Mouse (Mus musculus): Measurements from ENCODE around the gene Scand1. TPM values are rescaled to one million over a fixed set of nuclear protein-coding genes. Genes with fewer than 3 reads are reported as not detected.

Gene Scand1
- polyA plus RNA-seq (2015; fragmentation: Nextera tagmentation; extraction: Ambion mirVana): 119 TPM in 2 replicates

DNA sequence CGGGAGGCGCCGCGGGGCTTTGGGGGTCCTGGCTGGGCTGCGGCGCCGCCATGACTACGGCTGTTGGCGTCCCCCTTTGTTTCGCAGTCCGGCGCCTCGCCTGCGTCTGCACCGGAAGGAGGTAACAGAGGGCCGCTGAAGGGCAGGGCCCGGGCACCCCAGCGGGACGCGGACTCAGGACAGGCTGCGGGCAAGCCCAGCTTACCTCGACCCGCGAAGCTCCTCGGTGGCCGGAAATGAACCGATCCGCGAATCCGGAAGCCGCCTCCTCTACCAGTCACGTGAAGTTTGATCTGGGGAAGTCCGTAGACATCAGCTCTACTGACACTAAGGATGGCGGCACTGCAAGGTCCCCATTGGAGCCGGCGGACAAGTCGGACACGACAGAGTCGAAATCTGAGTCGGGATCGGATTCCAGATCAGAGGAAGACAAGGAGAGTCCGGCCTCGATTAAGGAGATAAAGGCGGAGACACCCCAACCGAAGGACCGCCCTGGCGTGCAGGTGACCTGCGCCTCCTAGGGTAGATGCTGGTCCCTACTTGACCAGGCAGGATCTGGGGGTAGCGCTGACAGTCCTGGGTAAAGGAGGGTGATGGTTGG is at the start of gene Scand1, which contains the start of gene Cnbd2:
TSS of gene Scand1 (minus strand) at position 408 of the 601 bp plus-strand sequence.
TSS of gene Cnbd2 (plus strand) at position 3 of the 601 bp plus-strand sequence.
- H3K9ac ChIP-seq (replicated peaks; ENCODE audit: low read depth): peak within 1 kb of the TSS; percentile 87
- H3K4me3 ChIP-seq (ENCODE audit: low read depth, low read length): peak within 1 kb of the TSS; percentile 91
- TF ChIP-seq CTCF (IDR thresholded peaks at IDR 0.05) (peak; percentile 59), EP300 (IDR thresholded peaks at IDR 0.05) (no peak)
- ATAC-seq (peak; percentile 94), DNase-seq (ENCODE audit: low spot score) (peak; percentile 92)
- H3K4me1 ChIP-seq (ENCODE audit: insufficient read depth, low read depth, low read length): 0 out of 2 replicates have a peak, but pooled peaks cover 3% of the 10 kb centered on the region
- H3K9me3 ChIP-seq (ENCODE audit: low read length): no peaks in the 10 kb centered on the region
- H3K27ac ChIP-seq (ENCODE audit: low read length): peak within 1 kb of the TSS; percentile 99
- WGBS: 2% methylated on average over 48 of the region's 49 CpGs
- H3K36me3 ChIP-seq (ENCODE audit: insufficient read depth, low read length): no peaks in the 10 kb centered on the region
- no peaks in the 10 kb centered on the region for H3K27me3 ChIP-seq (replicated peaks; ENCODE audit: insufficient read depth, low read length)
- H3K4me2 ChIP-seq (replicated peaks; ENCODE audit: low read depth, low read length): peak within 1 kb of the TSS; percentile 76

DNA sequence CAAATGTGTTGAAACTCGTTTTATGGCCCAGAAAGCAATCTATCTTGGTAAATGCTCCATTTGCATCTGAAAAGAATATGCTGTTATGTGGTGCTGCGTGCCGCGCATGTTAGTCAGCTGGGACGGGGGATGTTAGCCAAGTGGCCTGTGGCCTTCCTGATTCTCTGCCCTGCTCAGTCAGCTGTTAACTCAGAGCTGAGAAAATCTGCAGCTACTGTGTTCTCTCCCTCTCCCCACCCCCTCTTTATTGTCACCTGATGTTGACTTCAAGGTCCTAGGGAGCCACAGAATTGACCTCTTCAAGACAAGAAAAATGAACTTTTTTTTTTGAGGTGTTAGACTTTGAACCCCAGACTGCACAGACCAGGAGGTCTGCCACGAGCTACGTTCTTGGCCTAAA is 43.5 kb upstream of the Scand1 start:
- ATAC-seq (no peak), DNase-seq (ENCODE audit: low spot score) (peak; percentile 40)
- TF ChIP-seq EP300 (IDR thresholded peaks at IDR 0.05): no peak
- TF ChIP-seq CTCF (IDR thresholded peaks at IDR 0.05): no peak
- Histone ChIP-seq H3K9ac (replicated peaks; ENCODE audit: low read depth) (no peak overlapping the region), H3K36me3 (ENCODE audit: insufficient read depth, low read length) (no peaks in the 10 kb centered on the region), H3K27ac (ENCODE audit: low read length) (no peak overlapping the region), H3K4me2 (replicated peaks; ENCODE audit: low read depth, low read length) (no peak overlapping the region), H3K9me3 (ENCODE audit: low read length) (no peaks in the 10 kb centered on the region), H3K4me3 (ENCODE audit: low read depth, low read length) (no peak overlapping the region), H3K27me3 (replicated peaks; ENCODE audit: insufficient read depth, low read length) (no peaks in the 10 kb centered on the region), H3K4me1 (ENCODE audit: insufficient read depth, low read depth, low read length) (no peaks in the 10 kb centered on the region)
- 70% methylated on average over 7 of the region's 7 CpGs for WGBS

DNA sequence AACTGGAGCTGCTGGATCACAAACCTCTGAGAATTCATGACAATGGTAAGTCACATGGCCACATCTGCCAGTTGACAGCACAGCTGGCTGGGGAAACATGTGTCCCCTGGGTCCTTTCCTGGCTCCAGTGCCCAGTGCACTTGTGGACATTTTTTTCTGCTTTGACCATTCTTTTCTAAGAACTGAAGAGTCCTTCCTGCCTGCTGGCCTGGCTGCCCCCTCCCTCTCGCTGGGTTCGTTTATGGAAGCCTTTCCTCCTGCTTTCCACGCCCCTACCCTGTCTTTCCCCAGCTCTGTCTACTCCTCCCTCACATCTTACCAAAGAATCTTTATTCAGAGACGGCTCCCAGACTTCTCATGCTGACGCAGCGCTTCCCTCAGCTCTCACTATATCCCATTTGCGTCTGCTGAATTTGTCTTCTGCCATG is 40.8 kb upstream of the Scand1 start:
- ATAC-seq (peak; percentile 75), DNase-seq (ENCODE audit: low spot score) (peak; percentile 81)
- Histone ChIP-seq H3K4me1 (ENCODE audit: insufficient read depth, low read depth, low read length) (no peaks in the 10 kb centered on the region), H3K4me3 (ENCODE audit: low read depth, low read length) (no peak overlapping the region), H3K27ac (ENCODE audit: low read length) (no peak overlapping the region), H3K27me3 (replicated peaks; ENCODE audit: insufficient read depth, low read length) (no peaks in the 10 kb centered on the region), H3K9me3 (ENCODE audit: low read length) (no peaks in the 10 kb centered on the region), H3K36me3 (ENCODE audit: insufficient read depth, low read length) (no peaks in the 10 kb centered on the region), H3K4me2 (replicated peaks; ENCODE audit: low read depth, low read length) (no peak overlapping the region), H3K9ac (replicated peaks; ENCODE audit: low read depth) (no peak overlapping the region)
- no peak for TF ChIP-seq CTCF (IDR thresholded peaks at IDR 0.05)
- 32% methylated on average over 7 of the region's 7 CpGs for WGBS

DNA sequence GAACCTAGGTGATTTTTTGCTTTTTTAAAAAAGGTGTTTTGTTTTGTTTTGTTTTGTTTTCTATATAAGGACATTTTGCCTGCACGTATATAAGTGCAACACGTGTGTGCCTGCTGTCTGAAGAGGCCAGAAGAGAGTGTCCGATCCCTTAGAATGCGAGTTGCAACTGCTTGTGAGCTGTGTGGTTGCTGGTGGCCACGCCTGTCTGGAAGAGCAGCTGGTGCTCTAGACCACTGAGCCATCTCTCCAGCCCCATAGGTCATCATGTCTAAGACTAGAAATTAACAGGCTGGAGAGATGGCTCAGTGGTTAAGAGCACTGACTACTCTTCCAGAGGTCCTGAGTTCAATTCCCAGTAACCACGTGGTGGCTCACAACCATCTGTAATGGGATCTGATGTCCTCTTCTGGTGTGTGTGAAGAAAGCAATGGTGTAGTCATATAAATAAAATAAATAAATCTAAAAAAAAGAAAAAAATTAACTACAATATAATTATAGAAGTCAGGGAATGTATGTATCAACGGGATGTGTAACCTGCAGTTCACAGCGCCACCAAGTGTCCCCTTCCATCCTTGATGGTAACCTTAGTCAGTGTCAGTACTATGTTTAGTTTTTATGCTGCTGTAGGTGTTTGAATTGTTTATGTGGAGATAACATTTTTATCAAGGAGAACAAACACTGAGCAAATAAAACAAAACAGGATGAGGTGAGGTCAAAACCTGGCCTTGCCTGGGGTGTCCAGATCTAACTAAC is 40.1 kb upstream of the Scand1 start:
- TF ChIP-seq EP300 (IDR thresholded peaks at IDR 0.05) (no peak), CTCF (IDR thresholded peaks at IDR 0.05) (peak; percentile 59)
- Histone ChIP-seq H3K36me3 (ENCODE audit: insufficient read depth, low read length) (no peaks in the 10 kb centered on the region), H3K4me3 (ENCODE audit: low read depth, low read length) (no peak overlapping the region), H3K9me3 (ENCODE audit: low read length) (no peaks in the 10 kb centered on the region), H3K27me3 (replicated peaks; ENCODE audit: insufficient read depth, low read length) (no peaks in the 10 kb centered on the region), H3K27ac (ENCODE audit: low read length) (no peak overlapping the region), H3K4me2 (replicated peaks; ENCODE audit: low read depth, low read length) (no peak overlapping the region), H3K9ac (replicated peaks; ENCODE audit: low read depth) (no peak overlapping the region), H3K4me1 (ENCODE audit: insufficient read depth, low read depth, low read length) (no peaks in the 10 kb centered on the region)
- ATAC-seq (no peak), DNase-seq (ENCODE audit: low spot score) (peak; percentile 43)
- WGBS: 66% methylated on average over 8 of the region's 8 CpGs

DNA sequence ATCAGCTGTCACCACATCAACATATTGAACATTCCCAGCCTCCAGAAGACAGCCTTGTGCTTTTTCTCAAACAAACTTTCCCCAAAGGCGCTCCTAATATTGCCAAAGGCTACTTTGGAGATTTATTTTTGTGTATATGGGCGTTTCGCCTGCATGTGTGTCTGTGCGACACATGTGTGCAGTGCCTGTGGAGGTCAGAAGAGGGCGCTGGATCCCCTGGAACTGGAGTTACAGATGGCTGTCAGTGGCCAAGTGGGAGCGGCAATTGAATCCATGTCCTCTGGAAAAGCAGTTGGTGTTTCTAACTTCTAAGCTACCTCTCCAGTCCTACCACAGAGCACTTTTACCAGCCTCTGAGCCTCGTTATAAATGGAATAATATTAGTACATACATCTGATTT is 38.7 kb upstream of the Scand1 start:
- Histone ChIP-seq H3K36me3 (ENCODE audit: insufficient read depth, low read length) (no peaks in the 10 kb centered on the region), H3K27me3 (replicated peaks; ENCODE audit: insufficient read depth, low read length) (no peaks in the 10 kb centered on the region), H3K9me3 (ENCODE audit: low read length) (no peaks in the 10 kb centered on the region), H3K4me2 (replicated peaks; ENCODE audit: low read depth, low read length) (no peak overlapping the region), H3K4me3 (ENCODE audit: low read depth, low read length) (no peak overlapping the region), H3K9ac (replicated peaks; ENCODE audit: low read depth) (no peak overlapping the region), H3K4me1 (ENCODE audit: insufficient read depth, low read depth, low read length) (no peaks in the 10 kb centered on the region), H3K27ac (ENCODE audit: low read length) (no peak overlapping the region)
- DNase-seq (ENCODE audit: low spot score) (no peak), ATAC-seq (no peak)
- TF ChIP-seq EP300 (IDR thresholded peaks at IDR 0.05): no peak
- TF ChIP-seq CTCF (IDR thresholded peaks at IDR 0.05): peak; percentile 34
- 79% methylated on average over 7 of the region's 7 CpGs for WGBS

DNA sequence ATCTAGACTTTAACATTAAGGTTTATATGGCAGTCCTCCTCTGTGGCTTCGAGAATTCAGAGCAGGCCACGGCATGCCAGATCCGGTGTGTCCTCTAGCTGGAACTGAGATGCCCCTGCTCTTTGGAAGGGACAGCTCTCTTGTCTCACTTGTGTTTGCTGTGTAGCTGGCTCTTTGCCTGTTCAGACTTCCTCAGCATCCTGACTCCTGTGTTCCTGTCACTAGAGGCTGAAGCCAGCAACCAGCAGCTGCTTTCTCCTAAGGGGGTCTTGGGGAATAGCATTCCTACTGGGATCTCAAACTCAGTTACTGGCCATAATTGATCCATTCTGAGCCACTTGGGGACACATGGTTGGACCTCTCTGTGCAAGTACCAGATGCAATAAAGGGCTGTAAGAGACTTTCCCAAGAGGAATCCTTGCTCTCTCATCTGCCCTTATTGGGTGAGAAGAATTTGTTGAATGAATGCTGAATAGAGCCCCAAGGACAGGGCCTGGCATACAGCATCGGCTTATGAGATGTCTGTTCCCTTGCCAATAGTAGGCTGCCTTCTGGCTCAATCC is 36.9 kb upstream of the Scand1 start:
- Histone ChIP-seq H3K36me3 (ENCODE audit: insufficient read depth, low read length) (no peaks in the 10 kb centered on the region), H3K9me3 (ENCODE audit: low read length) (no peaks in the 10 kb centered on the region), H3K4me1 (ENCODE audit: insufficient read depth, low read depth, low read length) (no peaks in the 10 kb centered on the region), H3K4me2 (replicated peaks; ENCODE audit: low read depth, low read length) (no peak overlapping the region), H3K27ac (ENCODE audit: low read length) (no peak overlapping the region), H3K4me3 (ENCODE audit: low read depth, low read length) (no peak overlapping the region), H3K9ac (replicated peaks; ENCODE audit: low read depth) (no peak overlapping the region), H3K27me3 (replicated peaks; ENCODE audit: insufficient read depth, low read length) (no peaks in the 10 kb centered on the region)
- ATAC-seq (no peak), DNase-seq (ENCODE audit: low spot score) (no peak)
- TF ChIP-seq CTCF (IDR thresholded peaks at IDR 0.05) (no peak), EP300 (IDR thresholded peaks at IDR 0.05) (no peak)
- WGBS: 65% methylated on average over 4 of the region's 4 CpGs

Data from lung, postnatal 0 days (tissue).